Mouse (Mus musculus) hindbrain, embryonic 12.5 days (tissue): ENCODE measurements around the gene Arid2. TPM values are rescaled to one million over a fixed set of nuclear protein-coding genes. Genes with fewer than 3 reads are reported as not detected.

Source experiments
- ATAC-seq: fragments of 200-750 bp; cut with Nextera tagmentation; 2 replicates; pipeline ENCODE4 v1.8.0; 2017; ENCODE audit warnings: moderate TSS enrichment; ENCODE audit not compliant: low FRiP score
- H3K27ac ChIP-seq: fragments of 300-500 bp; sonication (generic); 2 replicates; pipeline ENCODE4 v1.5.1; 2016; ENCODE audit warnings: mild to moderate bottlenecking
- H3K27me3 ChIP-seq: fragments of 300-500 bp; sonication (generic); 2 replicates; pipeline ENCODE4 v1.6.1; 2016; ENCODE audit warnings: mild to moderate bottlenecking
- H3K36me3 ChIP-seq: fragments of 300-500 bp; sonication (generic); 2 replicates; pipeline ENCODE4 v1.6.1; 2016; ENCODE audit warnings: mild to moderate bottlenecking
- H3K4me1 ChIP-seq: fragments of 300-500 bp; sonication (generic); 2 replicates; pipeline ENCODE4 v1.6.1; 2016
- H3K4me2 ChIP-seq: fragments of 300-500 bp; sonication (generic); replicated peaks from 2 replicates; pipeline ENCODE4 v1.6.1; 2016; ENCODE audit warnings: mild to moderate bottlenecking
- H3K4me3 ChIP-seq: fragments of 300-500 bp; sonication (generic); 2 replicates; pipeline ENCODE4 v1.5.1; 2016; ENCODE audit warnings: mild to moderate bottlenecking
- H3K9ac ChIP-seq: fragments of 300-500 bp; sonication (generic); 2 replicates; pipeline ENCODE4 v1.6.1; 2016; ENCODE audit warnings: mild to moderate bottlenecking, moderate library complexity
- H3K9me3 ChIP-seq: fragments of 300-500 bp; sonication (generic); replicated peaks from 2 replicates; pipeline ENCODE4 v1.6.1; 2016; ENCODE audit warnings: mild to moderate bottlenecking
- WGBS: fragments of 180-500 bp; shearing (Covaris S2); methylation state at CpG from one replicate; pipeline ENCODE4 v1.1.7; 2016; 5-methylcytosine and 5-hydroxymethylcytosine counted together
- polyA plus RNA-seq: library from polyadenylated mRNA; unstranded; fragments of >200 nt; fragmentation: Nextera tagmentation; extraction: Ambion mirVana; gene quantifications from 2 replicates; pipeline ENCODE4 v1.2.1, GENCODE M21; 2016

Gene Arid2
- polyA plus RNA-seq, 1 experiment from 2014 or later: 37.3 TPM

DNA sequence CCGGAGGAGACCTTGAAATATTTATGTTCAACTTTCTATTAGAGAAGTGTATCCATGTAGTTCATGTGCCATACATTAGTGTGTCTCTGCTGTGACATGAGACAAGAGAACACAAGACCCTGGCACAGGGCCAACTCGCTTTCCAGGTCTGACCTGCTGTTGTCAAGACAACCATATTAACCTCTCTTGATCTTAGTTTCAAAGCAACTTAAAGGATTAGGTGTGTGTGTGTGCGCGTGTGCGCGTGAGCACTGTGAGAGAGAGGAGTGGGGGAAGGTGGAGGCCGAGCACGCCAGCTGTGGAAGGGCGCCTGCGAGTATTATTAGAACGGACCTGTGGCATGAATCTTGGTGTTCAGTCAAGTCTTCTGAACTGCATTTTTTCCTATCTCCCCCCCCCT, 15.0 kb upstream of the Arid2 start:
- Histone ChIP-seq H3K27ac (no peak overlapping the region), H3K4me2 (no peak overlapping the region), H3K4me3 (no peak overlapping the region), H3K9ac (no peak overlapping the region), H3K36me3 (peaks cover 31% of the 10 kb centered on the region), H3K27me3 (no peaks in the 10 kb centered on the region), H3K4me1 (peaks cover 15% of the 10 kb centered on the region), H3K9me3 (peaks cover 4% of the 10 kb centered on the region; the same call in 1 of the 2 replicates)
- 93% methylated on average over 11 of the region's 11 CpGs for WGBS
- ATAC-seq: peak; percentile 52; the same call in 1 of the 2 replicates

DNA sequence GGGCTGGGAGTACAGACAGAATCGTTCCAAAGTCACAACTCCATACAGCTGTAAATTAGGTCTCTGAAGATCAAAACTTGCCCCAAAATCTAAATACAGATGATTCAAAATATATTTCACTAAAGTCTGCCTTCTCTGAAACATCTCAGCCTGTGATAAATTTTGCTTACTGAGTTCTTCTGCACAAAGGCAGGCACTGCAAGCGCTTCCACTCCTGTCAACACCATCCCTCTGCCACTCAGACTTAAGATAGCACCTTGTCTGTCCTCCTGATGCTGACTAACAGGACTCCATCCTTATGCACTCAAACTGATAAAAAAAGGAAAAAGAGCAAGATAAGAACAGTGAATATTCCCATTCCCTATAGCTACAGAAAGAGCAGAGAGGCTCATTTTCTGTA, 13.0 kb upstream of the Arid2 start:
- ATAC-seq: no peak
- 99% methylated on average over 2 of the region's 2 CpGs for WGBS
- Histone ChIP-seq H3K27me3 (no peaks in the 10 kb centered on the region), H3K36me3 (peaks cover 23% of the 10 kb centered on the region), H3K4me3 (no peak overlapping the region), H3K9ac (no peak overlapping the region), H3K27ac (no peak overlapping the region), H3K9me3 (no peaks in the 10 kb centered on the region), H3K4me2 (no peak overlapping the region), H3K4me1 (peaks cover 15% of the 10 kb centered on the region)

GRCm38 (mm10) chr15:96275198-96275597, 12.1 kb upstream of the Arid2 start:
- Histone ChIP-seq H3K27me3 (no peaks in the 10 kb centered on the region), H3K9me3 (0 out of 2 replicates have a peak, but pooled peaks cover 2% of the 10 kb centered on the region), H3K9ac (no peak overlapping the region), H3K36me3 (peaks cover 30% of the 10 kb centered on the region), H3K27ac (no peak overlapping the region), H3K4me1 (peaks cover 15% of the 10 kb centered on the region), H3K4me2 (no peak overlapping the region), H3K4me3 (no peak overlapping the region)
- ATAC-seq: no peak
- WGBS: 83% methylated on average over 2 of the region's 2 CpGs

GRCm38 (mm10) chr15:96275810-96276493, 11.4 kb upstream of the Arid2 start:
- Histone ChIP-seq H3K36me3 (peaks cover 33% of the 10 kb centered on the region), H3K4me2 (no peak overlapping the region), H3K4me1 (peaks cover 16% of the 10 kb centered on the region), H3K4me3 (no peak overlapping the region), H3K9ac (no peak overlapping the region), H3K27me3 (no peaks in the 10 kb centered on the region), H3K27ac (no peak overlapping the region), H3K9me3 (0 out of 2 replicates have a peak, but pooled peaks cover 4% of the 10 kb centered on the region)
- 92% methylated on average over 9 of the region's 9 CpGs for WGBS
- no peak for ATAC-seq

GRCm38 (mm10) chr15:96277061-96277460, 10.3 kb upstream of the Arid2 start:
- 90% methylated on average over 4 of the region's 4 CpGs for WGBS
- ATAC-seq: no peak
- H3K27ac ChIP-seq: no peak overlapping the region
- peaks cover 22% of the 10 kb centered on the region for H3K4me1 ChIP-seq
- H3K9me3 ChIP-seq: 0 out of 2 replicates have a peak, but pooled peaks cover 4% of the 10 kb centered on the region
- no peak overlapping the region for H3K9ac ChIP-seq
- no peak overlapping the region for H3K4me3 ChIP-seq
- peaks cover 39% of the 10 kb centered on the region for H3K36me3 ChIP-seq
- no peak overlapping the region for H3K4me2 ChIP-seq
- no peaks in the 10 kb centered on the region for H3K27me3 ChIP-seq

GRCm38 (mm10) chr15:96281236-96281635, 6.1 kb upstream of the Arid2 start:
- Histone ChIP-seq H3K9me3 (0 out of 2 replicates have a peak, but pooled peaks cover 4% of the 10 kb centered on the region), H3K4me3 (no peak overlapping the region), H3K4me1 (peaks cover 28% of the 10 kb centered on the region), H3K36me3 (peaks cover 31% of the 10 kb centered on the region), H3K27me3 (no peaks in the 10 kb centered on the region), H3K4me2 (no peak overlapping the region; the same call in 1 of the 2 replicates), H3K27ac (no peak overlapping the region), H3K9ac (no peak overlapping the region)
- no peak for ATAC-seq
- 84% methylated on average over 5 of the region's 5 CpGs for WGBS

- Histone ChIP-seq H3K4me3 (peak overlapping the region; percentile 95), H3K36me3 (peaks cover 22% of the 10 kb centered on the region), H3K27ac (peak overlapping the region; percentile 40), H3K9me3 (0 out of 2 replicates have a peak, but pooled peaks cover 4% of the 10 kb centered on the region), H3K4me1 (peaks cover 24% of the 10 kb centered on the region), H3K4me2 (peak overlapping the region; percentile 85), H3K27me3 (no peaks in the 10 kb centered on the region), H3K9ac (peak overlapping the region; percentile 35)
- WGBS: 61% methylated on average over 8 of the region's 8 CpGs
- no peak for ATAC-seq
Measured at GRCm38 (mm10) chr15:96283141-96283540, 4.2 kb upstream of the Arid2 start.

GRCm38 (mm10) chr15:96283920-96284431, 3.3 kb upstream of the Arid2 start:
- H3K36me3 ChIP-seq: peaks cover 18% of the 10 kb centered on the region
- no peaks in the 10 kb centered on the region for H3K27me3 ChIP-seq
- ATAC-seq: no peak
- H3K4me3 ChIP-seq: peak overlapping the region; percentile 95
- WGBS: 5% methylated on average over 11 of the region's 11 CpGs
- peak overlapping the region; percentile 100 for H3K27ac ChIP-seq
- peak overlapping the region; percentile 85 for H3K4me2 ChIP-seq
- H3K4me1 ChIP-seq: peaks cover 25% of the 10 kb centered on the region
- peak overlapping the region; percentile 99 for H3K9ac ChIP-seq
- H3K9me3 ChIP-seq: 0 out of 2 replicates have a peak, but pooled peaks cover 4% of the 10 kb centered on the region

GRCm38 (mm10) chr15:96284711-96285322, 2.5 kb upstream of the Arid2 start:
- Histone ChIP-seq H3K9me3 (0 out of 2 replicates have a peak, but pooled peaks cover 4% of the 10 kb centered on the region), H3K27me3 (no peaks in the 10 kb centered on the region), H3K36me3 (peaks cover 12% of the 10 kb centered on the region; the same call in 1 of the 2 replicates), H3K4me3 (peak overlapping the region; percentile 95), H3K4me2 (peak overlapping the region; percentile 85), H3K9ac (peak overlapping the region; percentile 99), H3K4me1 (peaks cover 30% of the 10 kb centered on the region), H3K27ac (peak overlapping the region; percentile 100)
- peak; percentile 53 for ATAC-seq
- WGBS: under 1% methylated on average over 53 of the region's 67 CpGs

DNA sequence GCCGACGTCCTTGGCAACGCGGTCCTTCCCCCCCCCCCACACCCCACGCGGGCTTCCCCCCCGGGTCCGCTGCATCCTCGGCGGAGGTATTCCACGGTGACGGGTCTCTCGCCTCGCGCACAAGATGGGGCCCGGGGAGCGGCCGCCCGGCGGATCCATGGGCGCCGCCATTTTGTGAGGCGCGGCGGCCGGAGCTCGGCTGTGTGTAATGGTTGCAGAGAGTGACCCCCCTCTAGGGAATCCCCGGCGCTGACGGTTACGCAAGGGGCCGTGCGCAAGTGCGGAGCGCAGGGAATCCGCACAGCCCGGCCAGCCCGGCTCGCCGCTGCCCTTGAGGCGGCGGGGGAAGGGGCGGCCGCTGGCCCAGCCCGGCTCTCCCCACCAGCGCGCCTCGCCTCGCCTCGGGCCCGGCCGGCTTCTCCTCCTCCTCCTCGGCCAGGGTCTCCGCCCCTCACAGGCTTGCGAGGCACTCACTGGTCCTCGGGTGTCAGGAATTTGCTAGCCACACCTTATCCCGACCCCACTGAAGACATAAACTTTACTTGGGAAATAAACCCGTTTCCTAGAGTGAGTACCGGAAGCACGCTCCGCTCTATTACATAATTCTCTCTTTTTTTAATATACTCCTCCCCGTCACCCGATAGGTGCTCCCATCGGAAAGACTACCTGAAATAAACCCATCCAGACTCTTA, 1.8 kb upstream of the Arid2 start:
- Histone ChIP-seq H3K4me2 (peak overlapping the region; percentile 85), H3K4me1 (peaks cover 33% of the 10 kb centered on the region), H3K27ac (peak overlapping the region; percentile 100), H3K9me3 (no peaks in the 10 kb centered on the region), H3K36me3 (peaks cover 6% of the 10 kb centered on the region; the same call in 1 of the 2 replicates), H3K9ac (peak overlapping the region; percentile 99), H3K27me3 (no peaks in the 10 kb centered on the region), H3K4me3 (peak overlapping the region; percentile 95)
- under 1% methylated on average over 43 of the region's 64 CpGs for WGBS
- peak; percentile 86 for ATAC-seq

DNA sequence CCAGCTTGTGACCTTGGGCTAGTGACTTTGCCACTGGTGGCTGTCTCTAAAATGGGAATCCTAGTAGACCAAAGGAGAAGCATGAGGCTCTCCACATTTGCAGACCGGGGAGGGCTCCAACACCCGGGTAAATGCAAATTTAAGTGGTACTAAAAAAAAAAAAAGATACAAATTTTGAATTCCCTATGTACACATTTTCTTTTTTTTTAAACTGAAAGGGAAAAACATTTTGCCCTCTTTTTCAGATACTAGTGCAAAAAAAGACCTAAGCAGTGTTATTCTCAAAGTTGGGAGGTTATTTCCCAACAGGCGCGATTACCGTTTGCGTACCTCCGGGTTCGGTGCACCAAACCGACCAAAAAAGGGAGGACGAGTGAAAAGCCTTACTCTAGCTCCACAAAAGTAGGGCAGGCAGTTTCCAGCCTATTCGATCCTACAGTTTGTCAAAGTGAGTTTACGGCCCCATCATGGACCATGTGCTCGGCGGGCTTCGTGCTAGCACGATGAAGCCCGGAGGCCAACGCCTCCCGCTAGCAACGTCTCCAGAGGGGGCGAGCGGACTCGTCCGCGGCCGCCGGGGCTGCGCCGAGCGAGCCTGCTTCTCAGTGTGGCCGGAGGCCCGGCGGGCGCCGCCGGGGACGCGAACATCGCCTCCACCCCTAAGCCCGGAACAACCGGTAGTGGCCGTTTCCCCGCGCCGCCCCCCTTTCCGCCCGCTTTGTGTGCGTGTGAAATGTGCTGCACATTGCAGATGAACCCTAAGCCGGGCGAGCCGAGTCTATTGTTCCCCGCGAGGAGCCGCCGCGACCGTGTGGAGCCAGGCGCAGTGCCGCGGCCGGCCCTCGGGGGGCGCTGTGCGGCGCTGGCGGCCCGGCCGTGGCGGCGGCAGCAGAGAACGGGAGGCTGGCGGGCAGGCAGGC, 1.0 kb upstream of the Arid2 start:
- Histone ChIP-seq H3K27ac (peak overlapping the region; percentile 100), H3K9ac (peak overlapping the region; percentile 99), H3K36me3 (peaks cover 3% of the 10 kb centered on the region; the same call in 1 of the 2 replicates), H3K4me1 (peaks cover 31% of the 10 kb centered on the region), H3K27me3 (no peaks in the 10 kb centered on the region), H3K4me2 (peak overlapping the region; percentile 85), H3K9me3 (no peaks in the 10 kb centered on the region), H3K4me3 (peak overlapping the region; percentile 95)
- WGBS: under 1% methylated on average over 70 of the region's 72 CpGs
- ATAC-seq: peak; percentile 82
